Mouse (Mus musculus): Measurements from ENCODE around the gene Nusap1.

GRCm38 (mm10) chr2:119584282-119584681 lies 33.8 kb upstream of the Nusap1 start:
- TF ChIP-seq BHLHE40 (IDR thresholded peaks at IDR 0.05; ENCODE audit: low read depth, low read length) = no peak
- TF ChIP-seq HCFC1 (IDR thresholded peaks at IDR 0.05; ENCODE audit: low read depth, low read length) = no peak
- no peak for TF ChIP-seq CTCF (conservative IDR thresholded peaks at IDR 0.05 in 1 of 2, IDR thresholded peaks at IDR 0.05 in 1 of 2; ENCODE audit: low read depth in 2 of 2, low read length in 2 of 2)
- no peak for TF ChIP-seq MXI1 (IDR thresholded peaks at IDR 0.05; ENCODE audit: low read depth, low read length)
- no peak for TF ChIP-seq CHD2 (IDR thresholded peaks at IDR 0.05; ENCODE audit: low read length)
- no peak for TF ChIP-seq MAX (IDR thresholded peaks at IDR 0.05; ENCODE audit: low read length)
